Mouse (Mus musculus) lung, embryonic 14.5 days (tissue): ENCODE data around the gene Hmx2. TPM values are rescaled to one million over a fixed set of nuclear protein-coding genes. Genes with fewer than 3 reads are reported as not detected.

Experiments
- ATAC-seq: fragments of 200-750 bp; cut with Nextera tagmentation; 2 replicates; pipeline ENCODE4 v1.8.0; 2017; ENCODE audit warnings: mild to moderate bottlenecking, moderate TSS enrichment, moderate library complexity; ENCODE audit not compliant: insufficient read depth
- DNase-seq: peaks from one replicate; pipeline ENCODE4 v3.0.0-alpha.2; 2015
- H3K27ac ChIP-seq: fragments of 300-500 bp; sonication (generic); 2 replicates; pipeline ENCODE4 v1.5.1; 2014; ENCODE audit warnings: low read depth, mild to moderate bottlenecking, moderate library complexity
- H3K27me3 ChIP-seq: fragments of 300-500 bp; sonication (generic); 2 replicates; pipeline ENCODE4 v1.6.1; 2014; ENCODE audit warnings: low read length, control low read depth; ENCODE audit not compliant: insufficient read depth
- H3K36me3 ChIP-seq: fragments of 300-500 bp; sonication (generic); 2 replicates; pipeline ENCODE4 v1.6.1; 2014; ENCODE audit warnings: control low read depth; ENCODE audit not compliant: insufficient read depth
- H3K4me1 ChIP-seq: fragments of 300-500 bp; sonication (generic); 2 replicates; pipeline ENCODE4 v1.6.1; 2014; ENCODE audit warnings: antibody characterized with exemption, control low read depth; ENCODE audit not compliant: insufficient read depth
- H3K4me2 ChIP-seq: fragments of 300-500 bp; sonication (generic); 2 replicates; pipeline ENCODE4 v1.6.1; 2014; ENCODE audit warnings: mild to moderate bottlenecking
- H3K4me3 ChIP-seq: fragments of 300-500 bp; sonication (generic); 2 replicates; pipeline ENCODE4 v1.5.1; 2014; ENCODE audit warnings: low read depth, low read length
- H3K9ac ChIP-seq: fragments of 300-500 bp; sonication (generic); 2 replicates; pipeline ENCODE4 v1.6.1; 2014
- H3K9me3 ChIP-seq: fragments of 300-500 bp; sonication (generic); 2 replicates; pipeline ENCODE4 v1.6.1; 2016; ENCODE audit warnings: low read depth, low read length, control low read depth
- CTCF ChIP-seq: IDR thresholded peaks from 2 replicates; pipeline ENCODE4 v1.5.1; 2016; ENCODE audit warnings: antibody characterized with exemption, low read depth
- WGBS: fragments of 180-500 bp; shearing (Covaris S2); extraction: QIAGEN DNeasy Blood & Tissue Kit; methylation state at CpG from one replicate; pipeline ENCODE4 v1.1.7; 2014; 5-methylcytosine and 5-hydroxymethylcytosine counted together
- polyA plus RNA-seq: library from polyadenylated mRNA; unstranded; fragments of >200 nt; fragmentation: Nextera tagmentation; extraction: Ambion mirVana; gene quantifications from 2 replicates; pipeline ENCODE4 v1.2.1, GENCODE M21; 2014

Gene Hmx2
- polyA plus RNA-seq, 1 experiment from 2014 or later, result not detected

GRCm38 (mm10) chr7:131598483-131598824 lies 49.9 kb downstream of the Hmx2 start:
- Histone ChIP-seq H3K27ac (no peak overlapping the region), H3K36me3 (no peaks in the 10 kb centered on the region), H3K4me1 (peaks cover 6% of the 10 kb centered on the region; the same call in 1 of the 2 replicates), H3K9me3 (no peaks in the 10 kb centered on the region), H3K4me2 (0 out of 2 replicates have a peak overlapping the region, but pooled peaks have one; percentile 20), H3K27me3 (no peaks in the 10 kb centered on the region), H3K4me3 (no peak overlapping the region), H3K9ac (no peak overlapping the region; the same call in 1 of the 2 replicates)
- ATAC-seq (no peak), DNase-seq (peak; percentile 68)
- 5% methylated on average over 5 of the region's 5 CpGs for WGBS
- peak; percentile 54 for TF ChIP-seq CTCF

GRCm38 (mm10) chr7:131602106-131602505 lies 53.5 kb downstream of the Hmx2 start:
- H3K27ac ChIP-seq, result no peak overlapping the region
- no peak for TF ChIP-seq CTCF
- no peak for ATAC-seq
- no peaks in the 10 kb centered on the region for H3K9me3 ChIP-seq
- H3K4me2 ChIP-seq, result no peak overlapping the region
- no peak for DNase-seq
- 77% methylated on average over 7 of the region's 7 CpGs for WGBS
- H3K9ac ChIP-seq, result no peak overlapping the region
- peaks cover 6% of the 10 kb centered on the region; the same call in 1 of the 2 replicates for H3K4me1 ChIP-seq
- no peaks in the 10 kb centered on the region for H3K27me3 ChIP-seq
- no peak overlapping the region for H3K4me3 ChIP-seq
- no peaks in the 10 kb centered on the region for H3K36me3 ChIP-seq

- no peak for TF ChIP-seq CTCF
- Histone ChIP-seq H3K36me3 (no peaks in the 10 kb centered on the region), H3K4me3 (no peak overlapping the region), H3K9me3 (no peaks in the 10 kb centered on the region), H3K4me2 (no peak overlapping the region), H3K27me3 (no peaks in the 10 kb centered on the region), H3K27ac (no peak overlapping the region), H3K9ac (no peak overlapping the region), H3K4me1 (peaks cover 3% of the 10 kb centered on the region; the same call in 1 of the 2 replicates)
- DNase-seq (no peak), ATAC-seq (no peak)
- WGBS, result 12% methylated on average over 9 of the region's 11 CpGs
Measured at GRCm38 (mm10) chr7:131603186-131603585, 54.6 kb downstream of the Hmx2 start.

- H3K9me3 ChIP-seq, result no peaks in the 10 kb centered on the region
- no peak overlapping the region for H3K9ac ChIP-seq
- 75% methylated on average over 10 of the region's 10 CpGs for WGBS
- no peak for DNase-seq
- H3K36me3 ChIP-seq, result no peaks in the 10 kb centered on the region
- no peak overlapping the region for H3K4me3 ChIP-seq
- no peak overlapping the region for H3K27ac ChIP-seq
- H3K4me2 ChIP-seq, result no peak overlapping the region
- H3K4me1 ChIP-seq, result no peaks in the 10 kb centered on the region
- TF ChIP-seq CTCF, result no peak
- H3K27me3 ChIP-seq, result no peaks in the 10 kb centered on the region
- ATAC-seq, result no peak
Measured at GRCm38 (mm10) chr7:131604946-131605345, 56.4 kb downstream of the Hmx2 start.

GRCm38 (mm10) chr7:131605481-131605880 lies 56.9 kb downstream of the Hmx2 start:
- no peak overlapping the region for H3K27ac ChIP-seq
- 58% methylated on average over 4 of the region's 4 CpGs for WGBS
- no peaks in the 10 kb centered on the region for H3K36me3 ChIP-seq
- H3K4me3 ChIP-seq, result no peak overlapping the region
- TF ChIP-seq CTCF, result no peak
- ATAC-seq (no peak), DNase-seq (no peak)
- H3K4me1 ChIP-seq, result no peaks in the 10 kb centered on the region
- no peak overlapping the region for H3K9ac ChIP-seq
- H3K4me2 ChIP-seq, result no peak overlapping the region
- no peaks in the 10 kb centered on the region for H3K9me3 ChIP-seq
- H3K27me3 ChIP-seq, result no peaks in the 10 kb centered on the region

Other genes starting within 250 kb of the Hmx2 start
- gene Cuzd1, start 226.5 kb upstream of the Hmx2 start, polyA plus RNA-seq, result not detected in 2 replicates
- gene Fam24b, start 219.3 kb upstream of the Hmx2 start, polyA plus RNA-seq, result not detected in 2 replicates
- gene Fam24a, start 214.9 kb upstream of the Hmx2 start, polyA plus RNA-seq, result not detected in 2 replicates
- gene 2310057M21Rik, start 186.0 kb upstream of the Hmx2 start, polyA plus RNA-seq, result 20.0 and 24.3 TPM in 2 replicates
- 63.8 and 66.7 TPM in 2 replicates for gene Pstk, start 177.6 kb upstream of the Hmx2 start, polyA plus RNA-seq
- 20.1 and 20.5 TPM in 2 replicates for gene Ikzf5, start 138.3 kb upstream of the Hmx2 start, polyA plus RNA-seq
- gene Acadsb, start 138.2 kb upstream of the Hmx2 start, polyA plus RNA-seq, result 181 TPM in 2 replicates
- not detected in 2 replicates for gene Hmx3, start 5.9 kb upstream of the Hmx2 start, polyA plus RNA-seq
- 264 and 268 TPM in 2 replicates for gene Bub3, start 11.4 kb downstream of the Hmx2 start, polyA plus RNA-seq